Mouse (Mus musculus): Measurements from ENCODE around the gene Abr.

Abr gene

DNA sequence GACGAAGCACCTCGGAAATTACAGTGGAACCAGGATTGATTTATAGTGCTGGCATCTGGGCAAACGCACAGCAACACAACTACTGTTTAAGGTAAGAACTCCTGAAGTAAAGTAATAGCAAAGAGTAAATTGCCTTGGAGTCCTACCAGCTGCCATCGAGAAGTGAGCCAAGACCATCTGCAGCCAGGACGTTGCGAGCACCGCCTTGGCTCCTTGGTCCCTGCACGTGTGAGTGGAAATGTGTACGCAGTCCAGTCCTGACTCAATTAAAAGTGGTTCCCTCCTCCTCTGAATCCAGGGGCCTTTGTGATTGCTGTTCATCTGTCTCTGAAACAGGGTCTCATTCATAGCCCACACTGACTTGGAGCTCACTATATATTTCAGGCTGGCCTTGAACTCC is 130.3 kb downstream of the Abr start:
- no peak for DNase-seq

DNA sequence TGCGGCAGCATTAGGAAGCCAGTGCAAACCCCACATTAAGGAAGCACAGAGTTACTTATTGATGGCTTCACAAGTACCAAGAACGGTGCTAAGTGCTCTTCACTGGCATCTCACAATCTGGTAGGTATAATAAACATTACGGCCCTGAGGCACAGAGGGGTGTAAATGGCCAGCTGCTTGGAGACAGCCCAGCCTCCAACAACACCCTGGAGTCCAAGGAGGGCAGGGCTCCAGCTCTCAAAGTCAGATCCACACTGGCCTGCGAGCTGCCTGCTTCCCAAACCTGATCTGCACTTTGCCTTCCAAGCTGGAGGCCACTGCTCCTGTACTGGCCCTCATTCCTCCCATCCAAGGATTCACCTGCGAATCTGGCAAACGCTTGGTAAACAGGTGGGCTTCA is 132.7 kb downstream of the Abr start:
- DNase-seq: peak; percentile 35 to 60

DNA sequence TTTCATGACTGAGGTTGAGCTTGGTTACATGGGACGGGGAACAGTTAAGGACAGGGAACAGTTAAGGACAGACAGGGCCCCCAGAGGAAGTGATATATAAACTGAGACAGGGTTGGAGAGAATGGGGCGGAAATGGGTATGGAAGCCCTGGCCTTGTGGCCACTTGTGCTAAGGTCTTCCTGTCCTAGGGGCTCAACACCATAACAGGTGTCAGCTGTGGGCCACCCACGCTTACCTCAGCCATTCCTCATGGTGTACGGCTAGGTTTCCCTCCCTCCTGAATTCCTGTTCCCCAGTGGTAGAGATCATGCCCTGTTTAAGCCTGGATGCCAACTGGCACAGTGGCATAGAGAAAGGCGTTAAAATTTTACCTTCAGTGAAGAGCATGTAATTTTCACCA is 135.1 kb downstream of the Abr start:
- no peak for DNase-seq

DNA sequence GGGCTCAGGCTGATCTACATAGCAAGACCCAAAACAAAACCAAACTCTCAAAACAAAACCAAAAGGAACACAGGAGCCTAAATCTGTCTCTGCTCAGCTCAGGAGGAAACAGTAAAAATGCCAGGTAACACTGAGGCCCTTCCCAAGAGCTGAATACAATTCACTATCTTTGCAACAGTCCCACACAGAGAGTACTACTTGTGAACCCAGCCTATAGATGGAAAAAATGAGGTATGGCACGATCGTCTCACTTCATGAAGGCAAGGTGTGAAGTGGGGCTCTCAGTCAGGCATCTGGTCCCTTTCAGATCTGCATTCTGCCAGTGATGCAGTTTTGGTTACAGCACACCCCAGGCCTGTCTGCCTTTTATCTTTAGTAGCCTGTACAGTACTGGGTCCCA is 138.1 kb downstream of the Abr start:
- DNase-seq: no peak

DNA sequence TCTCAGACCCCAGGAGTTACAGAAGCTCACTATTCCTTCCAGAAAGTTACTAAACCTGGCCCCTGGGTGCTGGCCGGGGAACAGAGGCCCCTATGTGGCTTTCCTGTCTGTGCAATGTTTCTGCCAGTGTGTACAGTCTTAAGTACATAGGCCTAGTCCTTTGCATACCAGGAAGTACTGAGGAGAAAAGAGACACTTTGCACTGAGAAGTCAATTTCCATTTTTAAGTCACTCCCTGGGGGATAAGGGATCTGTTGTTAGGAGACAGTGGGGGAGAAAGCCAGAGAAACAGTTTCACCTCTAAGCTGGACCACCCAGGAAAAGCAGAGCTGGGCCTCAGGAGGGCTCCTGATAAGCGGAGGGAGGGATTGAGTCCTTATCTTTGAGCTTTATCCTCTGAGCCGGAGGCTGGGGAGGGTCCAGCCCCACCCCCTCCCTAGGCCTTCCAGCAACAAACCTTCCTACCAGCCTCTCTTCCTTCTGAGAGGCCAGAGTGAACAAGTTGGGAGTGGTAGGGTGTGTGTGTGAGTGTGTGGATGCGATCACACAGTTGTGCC is 138.9 kb downstream of the Abr start:
- no peak for DNase-seq

DNA sequence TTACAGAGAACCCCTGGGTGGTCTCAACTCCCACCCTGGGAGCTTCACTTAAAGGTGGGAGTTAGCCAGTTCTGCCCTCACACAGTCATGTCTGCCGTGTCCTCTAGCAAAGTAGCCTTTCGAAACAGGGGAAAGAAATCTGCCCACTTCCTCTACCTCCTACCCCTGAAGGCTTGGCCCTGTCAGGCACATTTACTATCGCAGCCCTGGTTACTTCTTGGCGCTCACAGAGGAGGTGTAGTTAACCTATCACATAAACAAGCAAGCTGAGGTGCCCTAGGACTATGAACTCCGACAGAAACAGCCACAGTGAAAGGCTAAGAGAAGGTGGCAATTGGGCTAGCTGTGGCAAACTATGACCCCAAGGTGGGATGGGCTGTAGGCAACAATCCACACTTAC is 139.4 kb downstream of the Abr start:
- DNase-seq: no peak

DNA sequence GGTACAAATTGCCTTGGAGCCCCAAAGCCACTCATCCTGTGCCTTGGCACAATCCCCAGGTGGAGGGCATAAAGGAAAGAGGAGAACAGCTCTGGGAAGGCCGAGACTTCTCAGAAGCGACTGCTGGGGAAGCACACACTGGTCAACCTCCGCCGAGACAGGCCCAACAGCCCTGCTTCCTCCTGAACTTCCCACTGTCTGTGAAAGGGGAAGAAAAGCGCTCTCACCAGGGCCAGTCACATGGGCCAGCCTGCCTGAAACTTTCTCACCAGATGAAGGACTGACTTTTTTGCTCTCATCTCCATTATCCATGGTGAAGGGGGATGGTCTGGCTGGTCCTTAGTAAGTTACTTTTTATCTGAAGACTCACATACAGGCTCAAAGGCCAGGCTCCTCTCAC is 139.9 kb downstream of the Abr start:
- DNase-seq: no peak

DNA sequence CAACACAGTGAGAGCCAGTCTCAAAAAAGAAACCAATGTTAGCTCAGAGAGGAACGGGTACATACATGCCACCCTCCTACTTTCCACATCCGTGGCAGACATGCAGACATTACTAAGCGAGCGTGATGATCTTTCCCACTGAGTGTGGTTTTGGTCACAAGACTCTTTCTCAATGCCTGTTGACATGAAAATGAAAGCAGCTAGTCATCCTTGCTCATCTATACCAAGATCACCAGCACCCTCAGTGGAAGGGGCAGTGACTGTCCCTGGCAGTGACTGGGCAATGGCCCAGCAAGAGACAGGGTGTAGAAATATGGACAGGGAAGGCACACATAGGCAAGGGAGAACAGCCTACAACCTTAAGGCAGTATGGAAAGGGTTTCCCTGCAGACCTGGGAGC is 142.4 kb downstream of the Abr start:
- no peak for DNase-seq

DNA sequence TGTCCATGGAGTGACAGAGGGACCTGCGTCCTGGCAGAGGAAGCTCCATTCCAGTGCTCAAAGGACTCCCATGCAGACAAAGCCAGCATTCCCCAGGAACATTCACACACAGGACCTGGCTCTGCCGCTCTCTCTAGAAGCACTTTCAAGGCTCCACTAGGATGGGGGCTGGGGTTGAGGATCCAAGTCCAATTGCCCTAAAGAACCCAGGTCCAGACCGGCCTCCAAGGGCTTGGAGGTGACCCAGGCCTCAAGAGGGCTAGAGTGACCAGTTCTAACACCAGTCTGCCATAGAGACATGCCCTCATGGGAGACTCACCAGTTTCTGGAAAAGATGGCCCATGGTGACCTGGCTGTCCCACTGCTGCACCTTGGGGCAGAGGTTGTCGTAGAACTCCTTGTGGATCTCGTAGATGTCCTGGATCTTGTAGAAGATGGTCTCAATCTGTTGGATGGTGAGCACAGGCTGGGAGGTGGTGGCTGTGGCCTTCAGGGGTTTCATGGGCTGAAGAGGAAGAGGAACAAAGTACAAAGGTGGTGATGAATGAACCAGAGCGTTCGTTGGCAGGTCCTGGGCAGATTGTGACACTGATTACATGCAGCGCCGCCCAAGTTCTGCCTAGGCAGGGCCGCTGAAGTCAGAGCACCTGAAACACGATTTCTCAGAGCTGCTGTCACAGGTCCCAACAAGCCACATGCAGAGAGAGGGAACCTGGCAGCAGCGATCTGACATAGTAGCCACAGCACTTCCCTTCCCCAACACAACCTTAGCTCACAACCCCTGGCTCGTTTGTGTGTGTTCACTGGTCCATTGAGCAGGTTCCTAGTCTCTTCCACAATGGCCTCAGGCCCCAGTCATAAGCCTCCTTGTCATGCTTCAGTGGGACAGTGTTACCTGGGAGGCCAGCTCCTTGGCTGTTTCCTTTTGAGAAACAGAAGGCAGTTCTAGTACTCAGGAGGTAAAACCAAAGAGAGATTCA is 143.1 kb downstream of the Abr start:
- peak; percentile 49 to 67 for DNase-seq

DNA sequence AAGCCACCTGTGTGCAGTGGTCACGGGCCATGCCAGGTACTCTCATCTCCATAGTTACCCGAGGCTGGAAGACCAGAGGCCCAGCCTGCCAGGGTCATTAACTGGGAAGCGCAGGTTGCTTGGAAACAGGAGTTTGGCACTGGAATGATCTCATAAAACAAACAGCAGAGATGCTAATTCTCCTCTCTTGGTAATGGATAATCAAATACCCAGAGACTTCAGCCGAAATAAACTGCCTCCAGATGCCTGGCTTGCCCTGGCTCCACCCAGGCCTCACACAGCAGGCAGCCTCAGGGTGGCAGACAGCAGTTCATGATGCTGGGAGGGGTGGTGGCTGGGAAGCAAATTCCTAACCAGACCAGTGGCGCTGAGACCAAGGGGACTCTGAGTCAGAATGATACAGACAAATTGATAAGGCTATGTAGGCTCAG is 145.0 kb downstream of the Abr start:
- DNase-seq: peak; percentile 45 to 81

DNA sequence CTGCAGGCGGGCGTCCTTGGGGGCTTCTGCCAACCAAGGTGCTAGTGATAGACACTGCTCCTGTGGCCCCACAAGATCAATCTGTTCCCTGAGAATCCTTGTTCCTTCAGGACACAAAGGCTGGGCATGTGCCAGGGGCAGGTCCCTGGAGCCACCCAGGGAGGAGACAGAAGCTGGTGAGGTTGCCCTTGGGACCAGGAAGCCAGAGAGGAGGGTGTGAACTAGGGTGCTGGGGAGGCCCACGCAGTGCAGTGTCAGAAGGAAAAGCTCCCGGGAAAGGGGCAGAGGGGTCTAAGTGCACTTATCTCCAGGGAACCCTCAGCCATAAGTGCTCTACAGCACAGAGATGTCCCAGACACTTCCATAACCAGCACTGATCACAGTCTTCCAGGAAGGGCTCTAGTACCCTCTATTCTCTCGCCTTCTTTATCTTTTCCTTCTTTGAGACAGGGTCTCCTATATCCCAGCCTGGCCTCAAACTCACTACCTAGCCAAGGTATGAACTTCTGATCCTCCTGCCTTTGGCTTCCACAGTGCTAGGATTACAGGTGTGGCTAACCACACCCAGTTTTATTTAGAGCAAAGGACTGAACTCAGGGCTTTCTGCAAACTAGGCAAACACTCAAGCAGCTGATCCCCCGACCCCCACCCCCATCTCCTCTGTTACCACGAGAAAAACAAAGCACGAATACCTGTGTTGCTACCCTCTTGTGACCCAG is 145.6 kb downstream of the Abr start:
- peak in 1 of 2 experiments; percentile 38 for DNase-seq

DNA sequence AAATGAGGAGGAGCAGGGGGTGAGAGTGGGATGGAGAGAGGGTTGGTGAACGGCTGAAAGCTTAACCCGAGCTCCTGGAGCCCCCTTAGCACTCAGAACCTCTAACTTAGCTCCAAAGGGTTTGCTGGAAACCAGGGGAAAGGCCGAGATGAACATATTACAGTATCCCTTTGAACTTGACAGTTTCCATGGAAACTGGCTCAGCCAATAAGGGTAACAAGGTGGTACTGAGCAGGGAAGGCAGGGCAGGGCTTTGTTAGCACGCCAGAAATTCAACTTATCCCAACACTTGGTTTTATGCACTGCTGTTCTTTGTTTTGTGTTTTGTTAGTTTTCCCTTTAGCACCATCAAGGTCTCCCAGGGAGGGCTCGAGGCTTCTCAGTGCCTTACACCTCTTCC is 149.5 kb downstream of the Abr start:
- DNase-seq: no peak

DNA sequence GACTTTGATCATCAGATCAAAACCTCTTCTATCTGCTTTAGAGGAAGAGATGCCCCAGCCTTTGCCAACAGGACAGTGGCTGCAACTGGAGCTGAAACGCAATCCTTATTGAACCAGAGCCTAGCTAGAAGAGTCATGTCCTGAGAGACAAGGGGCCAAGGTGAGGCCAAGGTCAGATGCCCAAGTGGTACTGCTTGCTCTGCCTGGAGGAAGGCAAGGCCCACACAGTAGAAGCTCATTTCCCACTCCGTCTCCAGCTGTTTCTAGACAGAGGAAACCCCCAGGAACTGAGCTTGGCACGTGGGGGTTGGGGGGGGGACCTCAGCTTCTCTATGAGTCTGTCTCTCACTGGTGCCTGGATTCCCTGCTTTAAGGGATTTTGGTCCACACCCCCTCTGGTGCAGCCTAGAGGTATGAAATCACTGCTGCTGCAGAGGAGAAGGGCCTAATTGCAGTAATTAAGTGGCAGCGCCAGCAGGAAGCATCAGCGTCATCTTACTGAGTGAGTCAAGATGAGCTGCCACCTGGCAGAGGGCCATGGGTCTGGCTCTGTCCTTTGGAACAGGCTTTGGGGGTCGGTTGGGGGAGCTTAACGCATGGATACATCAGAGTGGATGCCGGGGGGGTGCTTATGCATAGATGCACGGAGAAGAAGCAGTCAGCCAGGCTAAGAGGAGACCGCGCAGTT is 152.7 kb downstream of the Abr start:
- DNase-seq: no peak

DNA sequence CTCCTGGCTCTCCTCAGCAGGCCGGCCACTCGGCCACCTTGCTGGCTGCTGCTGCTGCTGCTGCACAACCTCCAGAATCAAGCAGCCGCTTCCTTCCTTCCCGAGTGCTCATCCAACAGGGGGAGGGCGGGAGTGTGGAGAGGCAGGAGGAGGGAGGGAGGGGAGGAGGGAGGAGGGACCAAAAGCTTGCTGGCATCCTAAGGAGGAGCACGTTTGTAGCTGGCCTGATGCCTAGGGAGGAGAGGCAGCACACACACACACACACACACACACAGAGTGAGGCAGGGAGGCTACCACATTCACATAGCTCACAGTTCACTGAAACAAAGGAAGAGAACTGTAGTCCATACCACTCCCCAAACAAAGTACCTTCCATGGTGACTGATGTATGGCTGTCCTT is 153.8 kb downstream of the Abr start:
- DNase-seq: peak; percentile 40 to 66

DNA sequence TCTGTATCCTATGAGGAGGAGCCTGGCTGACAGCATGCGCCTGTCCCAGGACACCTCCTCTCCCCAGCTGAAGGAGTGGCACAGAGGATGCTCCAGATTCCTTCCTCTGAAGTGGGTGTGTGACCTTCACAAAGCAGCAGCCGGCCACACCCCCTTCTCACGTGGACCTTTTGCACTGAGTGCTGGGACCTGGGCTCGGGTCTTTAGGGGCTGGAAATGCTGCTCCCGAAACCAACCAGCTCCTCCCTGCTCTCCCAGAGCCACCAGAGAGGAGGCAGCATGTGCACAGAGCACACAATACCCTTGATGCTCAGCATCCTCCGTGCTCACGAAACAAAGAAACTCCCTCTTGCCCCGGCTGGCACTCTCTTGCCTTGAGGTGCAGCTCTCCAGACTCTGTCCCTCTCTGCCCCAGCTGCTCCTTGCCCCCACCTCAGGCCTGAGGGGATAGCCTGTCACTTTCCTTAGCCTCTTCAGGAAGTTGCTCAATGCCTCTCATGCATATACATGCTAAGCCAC is 154.6 kb downstream of the Abr start:
- no peak for DNase-seq

DNA sequence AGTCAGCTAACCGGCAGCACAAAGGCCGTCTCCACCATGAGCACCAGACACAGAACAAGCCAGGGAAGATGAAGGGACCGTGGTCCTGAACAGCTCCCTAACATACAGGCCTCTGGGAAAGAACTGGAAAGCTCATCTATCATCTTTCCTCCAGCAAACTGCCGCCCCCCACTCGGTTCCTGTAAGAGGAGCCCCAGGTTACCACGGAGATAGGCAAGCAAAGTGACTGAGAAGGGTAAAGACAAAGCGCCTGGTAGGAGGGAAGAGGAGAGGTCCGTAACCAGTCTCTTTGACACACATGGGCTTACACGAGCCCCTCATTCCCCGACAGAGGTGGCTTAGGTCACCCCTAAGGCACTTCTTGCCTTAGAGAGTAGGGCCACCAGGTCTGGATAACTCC is 155.0 kb downstream of the Abr start:
- no peak for DNase-seq

DNA sequence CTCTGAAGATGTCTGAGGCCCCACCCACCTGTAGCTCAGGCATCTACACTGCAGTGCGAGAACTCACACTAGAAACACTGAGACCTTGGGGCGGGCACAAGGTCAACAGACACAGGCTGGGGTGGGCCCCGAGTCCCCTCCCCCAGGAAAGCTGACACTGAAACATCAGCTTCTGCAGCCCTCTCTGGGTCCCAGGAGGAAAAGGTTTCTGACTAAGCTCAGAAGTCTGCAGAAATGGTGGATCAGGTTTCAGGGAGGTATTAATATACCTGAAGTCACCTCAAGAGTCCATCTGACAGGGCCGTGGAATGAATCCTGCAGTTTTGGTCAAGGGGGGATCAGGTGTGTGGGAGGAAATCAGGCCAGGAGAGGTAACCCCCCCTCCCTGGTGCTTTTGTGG is 156.2 kb downstream of the Abr start:
- DNase-seq: no peak

DNA sequence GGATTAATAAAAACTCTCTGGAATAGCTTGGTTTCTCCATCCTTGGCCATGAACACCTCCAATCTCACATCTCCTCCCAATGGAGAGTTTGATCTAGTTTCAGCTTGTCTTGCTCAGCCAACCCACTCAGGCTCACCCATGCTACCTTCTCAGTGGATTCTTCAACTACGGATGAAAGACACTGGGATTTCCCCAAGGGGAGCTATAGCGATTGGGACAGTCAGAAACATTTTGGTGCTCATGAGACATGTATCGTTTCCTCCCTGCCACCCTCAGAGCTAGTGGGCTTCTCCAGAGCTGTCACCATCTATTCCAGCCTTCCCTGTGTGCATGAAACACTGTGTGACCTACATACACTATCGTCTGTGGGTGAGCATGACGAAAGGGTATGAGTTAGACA is 160.4 kb downstream of the Abr start:
- no peak for DNase-seq

DNA sequence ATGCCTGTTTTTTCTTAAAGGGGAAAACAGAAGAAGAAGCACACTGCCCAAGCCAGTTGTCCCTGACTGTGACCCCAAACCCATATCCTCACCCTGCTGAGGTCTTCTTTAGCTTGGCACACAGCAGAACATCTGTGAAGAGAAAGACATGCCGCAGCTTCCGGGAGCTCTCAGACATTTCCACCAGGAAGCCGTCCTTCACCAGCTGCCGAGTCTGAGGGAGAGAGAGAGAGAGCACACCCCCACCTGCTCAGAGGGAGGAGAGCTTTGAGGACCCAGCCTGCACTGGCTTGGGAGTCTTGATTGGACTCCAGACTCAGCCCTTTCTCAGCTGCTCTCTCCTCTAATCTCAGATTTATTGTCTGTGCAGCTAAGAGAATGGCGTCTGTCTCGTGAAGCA is 160.9 kb downstream of the Abr start:
- DNase-seq: no peak

DNA sequence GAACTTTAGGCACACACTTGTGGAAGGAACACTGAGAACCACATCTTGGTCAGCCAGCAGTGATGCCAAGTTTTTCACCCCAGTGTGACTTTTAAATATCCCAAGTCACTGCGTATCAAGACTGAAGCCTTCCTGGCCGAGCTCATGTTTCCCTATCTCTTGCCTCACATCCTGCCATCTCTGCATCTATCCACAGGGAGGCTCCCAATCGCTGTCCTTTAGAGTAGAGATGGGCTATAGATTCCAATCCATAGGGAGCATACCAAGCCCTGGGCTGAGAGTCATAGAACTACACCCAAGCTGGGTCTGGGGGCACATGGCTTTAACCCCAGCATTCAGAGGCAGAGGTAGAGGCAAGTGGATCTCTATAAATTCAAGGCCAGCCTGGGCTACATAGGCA is 162.6 kb downstream of the Abr start:
- DNase-seq: no peak

DNA sequence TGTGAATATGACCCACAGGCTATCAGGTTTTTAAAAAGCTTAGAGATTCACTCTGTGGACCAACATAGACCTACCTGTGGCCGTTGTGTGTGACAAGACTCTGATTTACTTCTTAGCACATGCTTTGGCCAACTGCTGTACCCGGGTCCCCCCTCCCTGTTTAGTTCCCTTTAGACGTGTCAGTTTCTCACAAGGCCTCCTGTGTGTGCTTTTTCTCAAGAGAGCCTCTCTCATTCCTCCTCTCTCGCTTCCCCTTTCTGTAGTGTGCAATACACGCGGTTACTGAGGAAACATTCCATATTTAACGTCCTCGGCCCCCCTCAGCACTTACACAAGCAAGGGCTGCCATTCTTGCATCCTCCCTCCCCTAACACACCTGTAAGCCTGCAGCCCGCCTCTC is 163.4 kb downstream of the Abr start:
- no peak for DNase-seq

DNA sequence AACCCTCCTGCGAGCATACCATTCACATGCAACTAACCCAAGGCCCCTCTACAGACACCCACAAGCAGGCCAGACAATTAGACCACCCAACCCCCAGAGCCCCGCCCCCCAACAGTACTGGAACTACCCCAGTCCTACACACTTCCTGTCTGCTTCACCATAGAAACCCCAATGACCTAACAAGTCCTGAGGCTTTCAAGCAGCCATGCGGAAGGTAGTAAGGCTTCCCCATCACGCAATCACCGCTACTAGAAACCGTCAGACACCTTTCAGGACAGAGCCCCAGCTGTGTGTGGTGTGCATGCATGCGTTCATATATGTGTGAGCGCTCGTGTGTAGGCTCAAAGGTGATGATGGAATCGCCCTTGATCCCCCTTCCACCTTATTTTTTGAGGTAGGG is 165.2 kb downstream of the Abr start:
- no peak for DNase-seq

DNA sequence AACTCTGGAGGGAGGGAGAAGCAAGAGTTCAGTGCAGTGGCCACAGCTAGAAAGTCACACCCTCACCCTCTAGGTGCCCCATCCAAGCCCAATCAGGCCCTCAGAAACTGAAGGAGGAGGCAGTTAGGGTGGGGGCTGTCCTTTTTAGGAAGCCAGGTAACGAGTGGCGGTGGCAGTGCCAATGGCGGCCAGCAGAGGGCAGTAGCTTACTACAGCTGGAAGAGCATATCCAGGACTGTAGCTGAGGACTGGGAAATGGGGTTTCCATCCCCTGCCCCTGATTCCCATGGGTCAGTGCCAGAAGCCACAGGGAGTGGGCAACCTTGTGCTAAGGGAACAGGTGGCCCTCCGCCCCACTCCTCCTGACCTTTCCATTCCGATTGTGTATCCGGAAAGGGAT is 165.9 kb downstream of the Abr start:
- peak; percentile 85 to 94 for DNase-seq
